Mouse (Mus musculus) kidney, embryonic 15.5 days (tissue): ENCODE results near the gene Gpx7. TPM values are rescaled to one million over a fixed set of nuclear protein-coding genes. Genes with fewer than 3 reads are reported as not detected.

ENCODE experiments used
- ATAC-seq: fragments of 200-750 bp; cut with Nextera tagmentation; replicated peaks from 2 replicates; pipeline ENCODE4 v1.8.0; 2017; ENCODE audit warnings: moderate TSS enrichment; ENCODE audit not compliant: low FRiP score
- H3K27ac ChIP-seq: fragments of 300-500 bp; sonication (generic); 2 replicates; pipeline ENCODE4 v1.5.1; 2015; ENCODE audit warnings: mild to moderate bottlenecking, inconsistent platforms
- H3K27me3 ChIP-seq: fragments of 300-500 bp; sonication (generic); 2 replicates; pipeline ENCODE4 v1.6.1; 2015; ENCODE audit warnings: inconsistent platforms
- H3K36me3 ChIP-seq: fragments of 300-500 bp; sonication (generic); 2 replicates; pipeline ENCODE4 v1.6.1; 2015; ENCODE audit warnings: inconsistent platforms
- H3K4me1 ChIP-seq: fragments of 300-500 bp; sonication (generic); 2 replicates; pipeline ENCODE4 v1.6.1; 2015; ENCODE audit warnings: inconsistent platforms
- H3K4me2 ChIP-seq: fragments of 300-500 bp; sonication (generic); 2 replicates; pipeline ENCODE4 v1.6.1; 2015; ENCODE audit warnings: moderate library complexity, mild to moderate bottlenecking, inconsistent platforms
- H3K4me3 ChIP-seq: fragments of 300-500 bp; sonication (generic); replicated peaks from 2 replicates; pipeline ENCODE4 v1.5.1; 2015; ENCODE audit warnings: mild to moderate bottlenecking, inconsistent platforms
- H3K9ac ChIP-seq: fragments of 300-500 bp; sonication (generic); 2 replicates; pipeline ENCODE4 v1.6.1; 2015; ENCODE audit warnings: mild to moderate bottlenecking, inconsistent platforms
- H3K9me3 ChIP-seq: fragments of 300-500 bp; sonication (generic); replicated peaks from 2 replicates; pipeline ENCODE4 v1.6.1; 2016; ENCODE audit warnings: inconsistent platforms
- WGBS: fragments of 180-500 bp; shearing (Covaris S2); methylation state at CpG from one replicate; pipeline ENCODE4 v1.1.7; 2015; ENCODE audit warnings: mixed read lengths; 5-methylcytosine and 5-hydroxymethylcytosine counted together
- polyA plus RNA-seq: library from polyadenylated mRNA; unstranded; fragments of >200 nt; fragmentation: Nextera tagmentation; extraction: Ambion mirVana; gene quantifications from 2 replicates; pipeline ENCODE4 v1.2.1, GENCODE M21; 2015

The Gpx7 gene
- polyA plus RNA-seq, 1 experiment from 2014 or later: 69.4 TPM

DNA sequence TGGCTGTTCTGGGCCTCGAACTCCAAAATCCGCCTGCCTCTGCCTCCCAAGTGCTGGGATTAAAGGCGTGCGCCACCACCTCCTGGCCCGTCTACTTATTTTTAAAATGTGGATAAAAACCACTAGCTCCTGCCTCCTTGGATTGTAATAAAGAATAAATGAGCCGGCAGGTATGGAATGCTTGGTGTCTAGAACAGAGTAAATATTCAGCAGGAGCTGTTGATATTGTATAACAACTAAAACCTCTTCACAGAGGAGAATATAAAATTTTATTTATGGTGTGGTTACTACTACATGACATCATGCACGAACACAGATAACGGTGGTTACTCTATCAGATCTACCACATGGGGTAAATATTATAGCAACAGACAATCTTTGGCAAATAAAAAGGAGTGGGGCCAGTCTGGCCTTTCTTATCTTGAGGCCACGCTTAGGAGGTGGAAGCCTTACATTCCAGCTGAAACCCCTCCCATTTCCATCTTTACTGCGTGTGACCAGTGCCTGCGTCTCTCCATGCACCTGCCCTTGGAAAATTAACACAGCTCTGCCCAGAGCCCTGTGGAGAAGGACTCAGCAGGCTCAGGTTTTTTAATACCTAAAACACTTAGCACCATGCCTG is 21.1 kb upstream of the Gpx7 start:
- Histone ChIP-seq H3K36me3 (no peaks in the 10 kb centered on the region), H3K9ac (no peak overlapping the region), H3K9me3 (no peaks in the 10 kb centered on the region), H3K4me3 (no peak overlapping the region), H3K27ac (no peak overlapping the region; the same call in 1 of the 2 replicates), H3K4me2 (no peak overlapping the region), H3K27me3 (no peaks in the 10 kb centered on the region), H3K4me1 (peaks cover 13% of the 10 kb centered on the region)
- ATAC-seq: no peak
- WGBS: 69% methylated on average over 11 of the region's 11 CpGs

DNA sequence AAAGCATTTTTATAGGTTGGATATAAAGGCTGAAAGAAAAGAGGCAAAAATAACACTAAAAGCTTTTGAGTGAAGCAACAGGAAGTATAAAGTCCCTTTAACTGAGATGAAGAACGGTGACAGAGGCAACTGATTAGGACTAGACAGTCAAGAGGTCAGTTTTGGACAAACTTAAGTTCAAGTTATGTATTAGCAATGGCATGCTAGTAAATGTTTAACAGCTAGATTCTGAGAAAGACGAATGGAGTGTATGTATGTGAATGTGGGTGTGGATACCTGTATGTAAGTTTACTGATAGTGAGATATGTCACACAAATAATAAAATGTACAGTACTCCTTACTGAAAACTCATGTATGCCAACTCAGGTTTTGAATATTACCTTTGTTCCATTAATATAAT is 17.8 kb upstream of the Gpx7 start:
- no peaks in the 10 kb centered on the region for H3K36me3 ChIP-seq
- ATAC-seq: no peak

DNA sequence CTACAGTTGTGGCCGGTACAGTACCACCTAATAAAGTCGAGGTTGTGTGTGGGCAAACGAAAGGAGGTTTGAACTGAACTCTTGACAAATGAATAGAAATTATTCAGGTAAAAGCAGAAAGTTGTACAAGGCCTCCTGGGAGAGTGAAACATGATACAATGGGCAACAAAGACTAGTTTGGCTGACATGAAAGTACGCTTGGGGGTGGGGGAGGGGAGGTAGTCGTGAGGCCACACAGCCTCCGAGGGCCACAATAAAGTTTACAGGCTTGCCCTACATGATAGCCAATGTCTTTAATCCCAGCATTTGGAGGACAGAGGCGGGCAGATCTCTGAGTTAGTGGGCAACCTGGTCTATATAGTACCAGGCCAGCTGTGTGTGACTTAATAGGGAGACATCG is 860 bp upstream of the Gpx7 start:
- Histone ChIP-seq H3K27me3 (no peaks in the 10 kb centered on the region), H3K36me3 (0 out of 2 replicates have a peak, but pooled peaks cover 5% of the 10 kb centered on the region), H3K4me1 (peaks cover 24% of the 10 kb centered on the region), H3K9me3 (no peaks in the 10 kb centered on the region; the same call in 1 of the 2 replicates), H3K9ac (no peak overlapping the region), H3K4me3 (no peak overlapping the region), H3K4me2 (no peak overlapping the region), H3K27ac (no peak overlapping the region)
- no peak for ATAC-seq
- WGBS: 36% methylated on average over 8 of the region's 8 CpGs

More for the DNA sequence above, 17.8 kb upstream of the Gpx7 start:
- Histone ChIP-seq H3K9ac (no peak overlapping the region), H3K4me2 (no peak overlapping the region), H3K4me1 (no peaks in the 10 kb centered on the region), H3K27ac (no peak overlapping the region), H3K4me3 (no peak overlapping the region), H3K9me3 (no peaks in the 10 kb centered on the region), H3K27me3 (no peaks in the 10 kb centered on the region)
- WGBS: 51% methylated on average over 2 of the region's 2 CpGs

DNA sequence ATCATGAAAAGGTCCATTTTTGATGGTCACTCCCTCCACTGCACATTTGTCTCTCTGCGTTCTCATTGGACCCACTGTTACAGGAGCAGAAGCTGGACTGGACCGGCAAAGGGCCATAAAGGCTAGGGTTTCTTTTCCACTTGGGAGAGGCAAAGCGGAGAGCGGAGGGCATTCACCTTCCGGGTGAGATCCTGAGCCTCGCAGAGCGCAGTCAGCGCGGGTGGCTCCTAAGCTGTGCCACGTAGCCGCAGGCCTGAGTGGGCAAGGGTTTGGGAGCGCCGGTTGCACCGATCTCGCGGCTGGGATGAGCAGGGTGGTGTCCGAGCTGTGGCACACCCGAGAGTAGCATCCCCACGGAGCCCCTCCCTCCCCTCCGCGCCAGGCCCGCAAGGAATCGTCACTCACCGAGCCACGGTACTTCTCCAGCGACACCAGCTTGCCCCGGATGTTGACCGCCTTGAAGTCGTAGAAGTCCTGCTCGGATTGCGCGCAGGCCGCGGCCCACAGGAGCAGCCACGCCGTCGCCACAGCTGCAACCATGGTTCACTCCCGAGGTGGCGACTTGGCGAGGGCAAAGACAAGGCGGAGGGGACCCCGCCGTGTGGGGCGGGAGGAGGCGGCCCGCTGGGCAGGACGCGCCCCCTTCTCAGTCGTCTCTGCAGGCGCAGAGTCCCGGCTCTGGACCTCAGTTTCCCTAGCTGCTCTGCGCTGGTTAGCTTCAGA is 462 bp downstream of the Gpx7 start:
- 1% methylated on average over 52 of the region's 52 CpGs for WGBS
- Histone ChIP-seq H3K4me2 (peak overlapping the region; percentile 77), H3K9ac (peak overlapping the region; percentile 71), H3K27ac (peak overlapping the region; percentile 79), H3K4me1 (peaks cover 24% of the 10 kb centered on the region), H3K36me3 (peaks cover 8% of the 10 kb centered on the region; the same call in 1 of the 2 replicates), H3K27me3 (no peaks in the 10 kb centered on the region), H3K9me3 (no peaks in the 10 kb centered on the region; the same call in 1 of the 2 replicates), H3K4me3 (peak overlapping the region; percentile 46)
- peak; percentile 72 for ATAC-seq

DNA sequence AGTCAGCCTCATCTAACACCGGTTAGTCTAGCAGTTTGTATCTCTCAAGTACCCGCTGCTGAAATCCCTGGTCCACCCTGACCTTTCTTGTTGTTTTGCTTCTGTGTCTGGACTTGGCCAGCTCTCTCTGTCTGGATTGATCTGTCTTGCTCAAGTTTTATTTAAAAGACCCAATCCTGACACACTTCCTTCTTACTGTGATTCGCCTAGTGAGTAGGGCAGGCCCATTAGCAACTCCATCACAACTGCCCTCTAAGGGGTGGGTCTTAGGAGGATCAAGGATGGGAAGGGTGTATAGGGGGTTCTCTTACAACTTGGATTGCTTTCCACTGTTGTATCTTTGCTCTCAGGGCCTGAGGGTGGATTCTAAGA is 1.0 kb downstream of the Gpx7 start:
- ATAC-seq: peak; percentile 74

DNA sequence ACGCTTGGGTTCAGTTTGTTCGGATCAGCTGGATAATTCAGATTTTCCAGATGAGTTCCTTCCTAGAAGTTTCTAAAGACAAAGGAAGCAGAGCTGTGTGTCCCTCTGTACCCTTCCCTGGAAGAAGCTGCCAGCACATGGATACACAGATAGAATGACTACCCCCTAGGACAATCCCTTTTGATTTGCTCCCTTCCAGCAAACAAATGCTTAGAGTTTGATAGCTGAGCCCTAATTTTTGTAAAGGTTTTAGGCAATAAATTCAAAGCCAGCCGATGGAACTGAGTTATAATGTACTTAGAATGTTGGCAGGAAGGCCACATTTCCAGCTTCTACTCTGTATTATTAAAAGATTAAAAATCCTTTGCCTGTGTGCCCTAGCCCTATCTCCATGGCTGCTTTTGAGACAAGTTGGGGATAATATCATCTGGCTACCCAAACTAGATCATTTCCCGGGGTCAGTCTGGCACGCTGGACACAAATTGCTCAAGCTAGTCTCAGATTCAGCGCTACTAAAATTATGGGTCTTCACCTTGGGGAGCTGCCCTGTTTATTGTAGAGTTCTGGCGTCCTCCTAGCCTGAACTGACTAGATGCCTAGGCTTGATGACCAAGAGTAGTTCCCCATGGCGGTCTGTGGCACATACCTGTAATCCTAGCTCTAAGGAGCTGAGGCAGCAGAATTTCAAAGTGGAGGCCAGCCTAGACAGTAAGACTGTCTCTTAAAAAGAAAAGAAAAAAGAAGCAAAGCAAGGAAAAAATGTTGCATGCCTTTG is 2.7 kb downstream of the Gpx7 start:
- WGBS: 87% methylated on average over 8 of the region's 8 CpGs
- ATAC-seq: no peak
- H3K36me3 ChIP-seq: peaks cover 25% of the 10 kb centered on the region
- H3K4me3 ChIP-seq: no peak overlapping the region
- H3K9ac ChIP-seq: no peak overlapping the region
- no peaks in the 10 kb centered on the region for H3K27me3 ChIP-seq
- H3K27ac ChIP-seq: no peak overlapping the region
- no peaks in the 10 kb centered on the region for H3K9me3 ChIP-seq
- H3K4me1 ChIP-seq: peaks cover 24% of the 10 kb centered on the region
- no peak overlapping the region for H3K4me2 ChIP-seq

More for the DNA sequence above, 1.0 kb downstream of the Gpx7 start:
- Histone ChIP-seq H3K4me2 (peak overlapping the region; percentile 77), H3K4me3 (peak overlapping the region; percentile 46), H3K36me3 (peaks cover 12% of the 10 kb centered on the region; the same call in 1 of the 2 replicates), H3K27ac (peak overlapping the region; percentile 79), H3K4me1 (peaks cover 24% of the 10 kb centered on the region), H3K9me3 (no peaks in the 10 kb centered on the region; the same call in 1 of the 2 replicates), H3K27me3 (no peaks in the 10 kb centered on the region), H3K9ac (peak overlapping the region; percentile 71; the same call in 1 of the 2 replicates)
- WGBS: 69% methylated on average over 3 of the region's 3 CpGs

DNA sequence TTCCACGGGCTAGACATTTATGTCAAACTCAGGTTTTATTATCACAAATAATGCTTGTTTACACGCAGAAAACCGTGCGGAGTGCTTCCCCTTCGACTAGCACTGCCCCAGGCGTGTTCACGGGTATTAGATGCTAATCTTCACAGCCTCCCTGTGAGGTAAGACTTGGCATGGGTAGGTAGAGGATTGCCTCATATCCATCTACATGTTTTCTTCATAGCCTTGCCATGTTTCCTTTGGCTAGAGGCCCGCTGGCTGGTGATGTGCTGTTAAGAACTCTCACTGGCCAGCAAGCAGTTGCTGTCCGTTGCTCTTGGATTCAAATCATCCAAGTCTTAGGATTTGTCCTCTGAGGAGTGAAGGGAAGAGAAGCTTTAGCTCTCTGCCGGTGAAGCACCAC is 6.4 kb downstream of the Gpx7 start:
- Histone ChIP-seq H3K4me2 (no peak overlapping the region), H3K4me1 (no peaks in the 10 kb centered on the region; the same call in 1 of the 2 replicates), H3K9me3 (no peaks in the 10 kb centered on the region), H3K36me3 (peaks cover 25% of the 10 kb centered on the region), H3K9ac (no peak overlapping the region), H3K27ac (no peak overlapping the region), H3K27me3 (no peaks in the 10 kb centered on the region), H3K4me3 (no peak overlapping the region)
- no peak for ATAC-seq
- 86% methylated on average over 10 of the region's 10 CpGs for WGBS

DNA sequence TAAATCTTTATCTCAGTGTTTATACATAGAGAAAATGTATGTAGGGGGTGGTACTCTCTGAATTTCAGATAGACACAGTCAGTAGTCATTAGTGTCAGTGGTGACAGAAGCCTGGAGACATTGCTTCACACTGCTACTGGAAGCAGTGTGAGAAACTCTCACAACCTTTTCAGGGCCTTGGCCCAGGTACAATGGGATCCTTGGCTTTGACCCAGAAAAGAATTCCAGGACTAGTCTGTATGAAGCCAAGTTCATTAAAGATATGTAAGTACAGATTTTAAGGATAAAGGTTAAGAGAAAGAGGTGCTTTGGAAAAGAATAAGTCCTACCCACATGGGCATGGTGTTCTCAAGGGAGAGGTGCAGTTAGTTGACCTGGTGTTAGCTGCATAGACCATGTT is 12.5 kb downstream of the Gpx7 start:
- no peaks in the 10 kb centered on the region for H3K9me3 ChIP-seq
- no peaks in the 10 kb centered on the region for H3K36me3 ChIP-seq
- no peaks in the 10 kb centered on the region for H3K27me3 ChIP-seq
- H3K27ac ChIP-seq: no peak overlapping the region
- no peaks in the 10 kb centered on the region for H3K4me1 ChIP-seq
- H3K9ac ChIP-seq: no peak overlapping the region
- H3K4me3 ChIP-seq: no peak overlapping the region
- no peak for ATAC-seq
- no peak overlapping the region for H3K4me2 ChIP-seq

DNA sequence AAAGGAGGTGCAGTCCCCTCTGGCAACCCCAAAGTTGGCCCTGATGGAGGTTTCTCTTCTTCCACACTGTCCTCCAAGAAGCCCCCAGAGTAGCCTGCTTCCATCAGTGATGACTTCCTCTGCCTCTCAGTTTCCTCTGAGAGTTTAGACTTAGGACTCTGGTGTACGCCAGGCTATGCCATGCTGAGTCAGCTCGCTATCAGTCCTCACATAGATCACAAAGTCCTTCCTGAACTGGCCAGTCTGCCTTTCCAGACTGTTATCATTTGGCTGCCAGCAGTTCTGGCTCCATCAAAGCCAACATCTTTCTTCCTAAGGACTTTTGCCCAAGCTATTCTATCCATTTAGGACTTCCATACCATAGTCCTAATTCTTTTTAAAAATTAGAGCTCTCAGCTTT is 14.2 kb downstream of the Gpx7 start:
- Histone ChIP-seq H3K9me3 (no peaks in the 10 kb centered on the region), H3K27me3 (no peaks in the 10 kb centered on the region), H3K4me3 (no peak overlapping the region), H3K4me1 (peaks cover 13% of the 10 kb centered on the region), H3K36me3 (no peaks in the 10 kb centered on the region), H3K9ac (no peak overlapping the region), H3K4me2 (no peak overlapping the region), H3K27ac (no peak overlapping the region)
- ATAC-seq: no peak
- WGBS: 80% methylated on average over 2 of the region's 2 CpGs

DNA sequence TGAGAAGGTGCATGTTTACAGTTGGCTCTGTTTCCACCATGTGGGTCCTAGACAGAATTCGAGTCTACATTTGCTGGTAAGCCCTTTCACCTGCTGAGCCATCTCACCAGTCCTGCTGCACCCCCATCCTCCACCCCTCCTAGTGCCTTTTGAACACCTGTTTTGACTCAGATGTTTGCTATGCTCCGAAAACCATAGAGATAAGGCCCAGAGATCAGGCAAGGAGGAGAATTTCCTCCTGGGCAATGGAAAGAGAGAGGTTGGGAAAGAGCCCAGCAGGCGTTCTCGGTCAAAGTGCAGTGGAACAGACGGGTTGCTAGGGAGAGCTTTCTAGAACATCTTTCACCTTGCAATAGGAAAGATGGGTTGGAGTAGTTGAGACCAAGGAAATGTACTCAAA is 15.6 kb downstream of the Gpx7 start:
- H3K27ac ChIP-seq: no peak overlapping the region
- H3K4me1 ChIP-seq: peaks cover 21% of the 10 kb centered on the region
- H3K36me3 ChIP-seq: no peaks in the 10 kb centered on the region
- H3K4me2 ChIP-seq: no peak overlapping the region
- 66% methylated on average over 5 of the region's 5 CpGs for WGBS
- ATAC-seq: no peak
- H3K4me3 ChIP-seq: no peak overlapping the region
- no peaks in the 10 kb centered on the region for H3K27me3 ChIP-seq
- H3K9ac ChIP-seq: no peak overlapping the region
- no peaks in the 10 kb centered on the region for H3K9me3 ChIP-seq

DNA sequence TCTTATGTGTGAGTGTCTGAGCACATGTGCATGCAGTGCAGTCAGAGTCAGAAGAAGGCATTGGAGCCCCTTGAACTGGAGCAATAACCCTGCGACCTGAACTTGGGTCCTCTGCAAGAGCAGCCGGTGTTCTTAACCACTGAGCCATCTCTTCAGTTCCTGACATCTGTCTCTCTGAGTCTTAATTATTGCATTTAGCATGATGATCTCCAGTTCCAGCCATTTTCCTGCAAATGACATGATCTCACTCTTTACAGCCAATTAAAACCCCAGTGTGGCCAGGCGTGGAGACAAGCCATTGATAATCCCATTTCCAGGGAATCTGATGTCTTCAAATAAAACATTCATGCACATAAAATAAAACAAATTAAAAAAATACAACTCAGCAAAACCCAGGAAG is 18.0 kb downstream of the Gpx7 start:
- no peak overlapping the region for H3K9ac ChIP-seq
- no peak overlapping the region for H3K27ac ChIP-seq
- 71% methylated on average over 3 of the region's 3 CpGs for WGBS
- no peaks in the 10 kb centered on the region for H3K36me3 ChIP-seq
- no peaks in the 10 kb centered on the region for H3K9me3 ChIP-seq
- ATAC-seq: no peak
- peaks cover 13% of the 10 kb centered on the region for H3K27me3 ChIP-seq
- H3K4me2 ChIP-seq: no peak overlapping the region
- peaks cover 21% of the 10 kb centered on the region for H3K4me1 ChIP-seq
- no peak overlapping the region for H3K4me3 ChIP-seq

DNA sequence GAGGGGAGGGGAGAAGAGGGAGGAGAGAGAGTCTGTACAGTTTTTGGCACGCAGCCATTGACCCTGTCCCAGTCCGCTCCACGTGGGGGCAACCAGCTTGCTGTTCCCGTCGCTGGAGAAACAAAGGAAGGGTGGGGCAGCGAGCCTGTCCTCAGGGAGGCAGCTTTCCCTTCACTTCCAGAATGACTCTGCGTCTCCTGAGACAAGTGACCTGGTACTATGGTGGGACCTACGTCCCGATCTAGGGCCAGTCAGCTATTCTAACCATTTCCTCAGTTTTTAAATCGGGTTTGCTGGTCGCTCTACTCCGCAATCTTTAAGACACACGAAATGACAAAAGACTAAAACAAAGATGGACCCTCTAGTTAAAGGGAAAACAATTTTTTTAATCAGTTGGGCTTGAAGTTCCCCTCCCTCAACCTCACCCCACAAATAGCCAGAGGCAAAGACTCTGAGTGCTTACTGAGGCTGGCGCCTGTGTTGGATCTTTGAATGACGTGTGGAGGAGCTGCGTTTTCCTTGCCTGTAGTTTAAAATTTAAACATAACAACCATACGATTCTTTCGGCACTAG is 19.0 kb downstream of the Gpx7 start:
- Histone ChIP-seq H3K27ac (peak overlapping the region; percentile 82), H3K9me3 (no peaks in the 10 kb centered on the region), H3K4me2 (peak overlapping the region; percentile 69), H3K4me3 (peak overlapping the region; percentile 45), H3K27me3 (peaks cover 23% of the 10 kb centered on the region), H3K9ac (peak overlapping the region; percentile 52), H3K4me1 (peaks cover 29% of the 10 kb centered on the region), H3K36me3 (no peaks in the 10 kb centered on the region)
- peak; percentile 74 for ATAC-seq
- 4% methylated on average over 18 of the region's 18 CpGs for WGBS
